Mouse (Mus musculus) right cerebral cortex, postnatal 4 days (tissue): Measurements from ENCODE around the gene Nat8f2.
"Not testable (repeated sequence)": the region's sequence is repeated elsewhere in the genome, so short reads cannot be mapped to it uniquely, and the experiment has no call there.

Experiments used
- DNase-seq: peaks from one replicate; pipeline ENCODE4 v3.0.0-alpha.2; 2022

Gene Nat8f2

DNA sequence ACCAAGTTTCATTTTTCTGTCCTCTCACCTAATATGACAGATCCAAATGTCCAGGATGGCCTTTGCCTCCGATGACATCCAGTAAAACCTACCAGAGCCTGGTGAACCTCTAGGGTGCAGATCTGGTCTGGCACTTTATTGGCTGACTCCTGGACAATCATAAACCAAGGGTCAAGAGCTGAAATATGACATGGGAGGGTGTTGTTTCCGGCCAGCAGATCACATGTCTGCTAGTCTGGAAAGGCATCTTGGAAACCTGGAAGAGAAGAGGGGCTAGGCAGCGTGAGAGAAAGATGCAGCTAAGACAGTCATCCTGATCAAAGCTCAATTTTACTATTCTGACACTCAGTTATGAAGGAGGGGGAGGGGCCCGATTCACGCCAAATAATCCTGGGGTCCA lies at the start of gene Nat8f2:
TSS of gene Nat8f2 (minus strand) at position 153 of the 400 bp plus-strand sequence.
- not testable (repeated sequence) for DNase-seq

DNA sequence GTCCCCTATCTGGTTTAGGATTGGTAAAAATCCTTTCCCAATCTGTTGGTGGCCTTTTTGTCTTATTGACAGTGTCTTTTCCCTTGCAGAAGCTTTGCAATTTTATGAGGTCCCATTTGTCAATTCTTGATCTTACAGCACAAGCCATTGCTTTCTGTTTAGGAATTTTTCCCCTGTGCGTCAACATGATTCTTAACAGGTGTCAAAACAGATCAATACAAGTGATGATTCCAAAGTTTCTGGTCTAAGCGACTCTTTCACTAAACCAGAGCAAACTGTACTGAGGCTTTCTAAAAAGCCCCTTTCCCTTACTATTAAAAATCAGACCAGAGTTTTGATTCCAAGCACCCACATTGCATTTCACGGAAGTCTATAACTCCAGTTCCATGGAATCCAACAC lies 49.4 kb upstream of the Nat8f2 start:
- DNase-seq: not testable (repeated sequence)

DNA sequence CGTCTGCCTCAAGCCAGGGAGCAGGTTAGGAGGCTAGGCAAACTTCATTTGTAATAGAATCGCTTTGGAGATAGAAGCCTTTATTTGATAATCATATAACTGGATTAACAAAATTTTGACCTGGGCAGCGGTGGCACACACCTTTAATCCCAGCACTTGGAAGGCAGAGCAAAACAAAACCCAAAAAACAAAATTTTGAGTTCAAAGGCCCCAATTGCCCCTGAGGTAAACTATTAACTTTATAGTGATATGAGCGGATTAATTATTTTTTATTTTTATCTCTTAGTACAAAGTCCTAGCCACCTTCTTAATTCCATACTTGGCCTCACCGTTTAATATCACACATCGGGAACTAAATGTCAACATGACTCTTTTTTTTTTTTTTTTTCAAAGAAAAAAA lies 47.6 kb upstream of the Nat8f2 start:
- no peak for DNase-seq

DNA sequence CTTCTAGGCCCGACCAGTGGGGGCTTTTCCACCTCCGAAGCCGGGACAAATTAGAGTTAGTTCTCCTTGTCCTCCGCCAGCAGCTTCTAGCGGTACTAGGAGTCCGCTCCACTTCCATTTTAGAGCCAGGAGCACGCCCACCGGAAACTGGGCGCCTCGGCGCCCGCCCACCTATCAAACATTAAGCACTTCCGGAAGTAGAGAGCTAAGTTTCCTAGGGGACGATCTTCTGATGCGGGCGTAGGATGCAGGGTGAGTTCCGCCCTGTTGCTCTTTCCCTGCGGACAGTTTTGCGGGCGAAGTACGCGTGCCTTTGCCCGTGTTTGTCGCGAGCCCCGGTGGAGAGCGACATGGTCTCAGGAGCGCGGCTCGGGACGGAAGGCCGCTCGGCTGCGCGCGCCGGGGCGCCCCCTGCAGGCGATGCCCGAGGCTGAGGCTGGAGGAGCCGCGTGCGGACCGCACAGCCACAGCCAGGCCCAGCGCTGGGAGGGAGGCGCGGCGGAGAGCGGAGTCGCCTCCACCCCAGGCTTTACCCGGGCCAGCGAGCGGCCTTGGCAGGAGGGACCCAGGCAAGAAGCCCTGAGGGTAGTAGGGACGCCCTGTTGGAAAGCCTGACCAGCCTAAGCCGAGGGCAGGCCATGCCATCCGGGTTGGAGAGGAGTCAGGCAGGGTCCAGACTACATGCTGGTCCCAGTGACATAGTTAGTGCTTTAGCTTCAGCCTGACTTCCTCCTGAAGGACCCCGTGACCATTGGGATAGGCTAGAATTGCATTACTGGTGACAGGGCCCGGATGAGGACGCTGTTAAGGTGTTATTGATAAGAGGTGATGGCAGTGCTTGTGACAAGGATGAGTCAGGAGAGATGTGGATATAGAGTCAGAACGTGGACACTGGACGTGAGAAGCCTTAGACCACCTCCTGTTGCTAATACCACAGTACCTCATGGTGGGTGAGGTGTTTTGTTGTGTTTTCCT lies 46.9 kb upstream of the Nat8f2 start, which contains the start of gene Nat8f1:
TSS of gene Nat8f1 (minus strand) at position 149 of the 975 bp plus-strand sequence.
- peak; percentile 78 for DNase-seq

DNA sequence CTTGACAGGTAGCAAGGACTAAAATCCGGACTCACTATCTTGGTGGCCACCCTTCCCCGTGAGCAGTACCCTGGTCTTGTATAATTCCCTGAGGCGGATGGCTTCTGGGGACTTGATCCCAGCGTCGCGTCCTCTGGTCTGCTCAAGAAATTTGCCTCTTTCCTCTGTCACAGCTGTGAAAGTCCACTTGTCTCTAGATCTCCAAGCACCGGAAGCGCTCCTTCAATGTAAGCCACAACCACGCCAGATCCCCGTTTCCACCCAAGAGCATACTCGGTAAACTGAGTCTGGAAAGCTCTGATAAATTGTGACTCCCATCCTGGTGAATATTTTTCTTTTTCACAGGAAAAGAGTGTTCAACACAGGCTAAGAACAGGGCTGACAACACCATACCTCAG lies 46.2 kb upstream of the Nat8f2 start:
- no peak for DNase-seq

DNA sequence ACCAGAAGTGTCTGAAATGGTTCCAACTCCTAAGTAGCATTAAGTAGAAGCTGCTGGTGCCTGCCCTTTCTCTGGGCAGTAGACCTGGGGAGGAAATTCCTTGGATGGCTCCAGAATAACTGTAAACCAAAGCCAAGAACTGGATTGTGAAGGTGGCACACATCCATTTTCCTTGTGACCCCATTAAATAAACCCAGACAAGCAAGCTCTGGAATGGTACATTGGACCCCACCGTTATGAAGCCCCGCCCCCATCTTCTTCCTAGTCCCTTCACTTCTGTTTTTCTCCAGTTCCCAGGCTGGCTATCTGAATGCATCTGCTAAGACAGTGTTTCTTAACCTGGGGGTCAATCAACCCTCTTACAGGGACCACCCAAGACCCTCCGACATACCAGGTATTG lies 42.6 kb upstream of the Nat8f2 start, which contains the start of gene Tprkb:
TSS of gene Tprkb (plus strand) at position 279 of the 400 bp plus-strand sequence.
- no peak for DNase-seq

DNA sequence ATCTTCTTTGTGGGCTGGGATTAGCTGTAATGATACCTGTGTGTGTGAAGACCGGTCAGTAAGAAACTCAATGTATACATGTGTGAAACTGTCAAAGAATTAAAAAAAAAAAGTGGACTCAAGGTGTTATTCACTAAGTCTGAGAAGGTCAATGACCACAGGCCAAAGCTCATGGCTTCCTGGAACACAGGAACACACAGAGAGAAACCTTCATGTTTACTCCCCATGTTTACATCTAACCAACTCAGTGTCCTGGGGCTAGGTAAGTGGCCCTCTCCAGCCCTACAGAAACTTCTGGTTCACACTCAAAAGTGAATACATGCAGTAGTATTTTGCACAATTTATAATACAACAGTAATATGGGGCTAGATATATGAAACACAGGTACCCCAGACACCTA lies 40.7 kb upstream of the Nat8f2 start:
- no peak for DNase-seq

DNA sequence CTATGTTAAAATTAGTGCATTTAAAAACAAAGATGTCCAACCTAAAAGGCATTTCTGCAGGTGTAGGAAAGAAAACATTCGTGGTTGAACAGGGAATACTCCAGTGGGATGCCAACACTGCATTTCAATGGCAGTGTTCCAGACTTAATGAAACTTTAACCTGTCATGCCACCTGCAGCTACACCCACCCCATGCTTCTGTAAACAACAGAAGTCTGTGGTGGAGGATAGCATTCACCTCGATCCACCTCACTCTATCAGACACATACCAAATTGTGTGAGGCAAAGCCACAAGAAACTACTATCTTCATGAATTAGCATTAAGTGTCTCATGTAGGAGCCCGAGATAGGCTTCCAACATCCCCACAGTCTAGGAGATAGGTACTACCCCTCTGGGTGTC lies 39.4 kb upstream of the Nat8f2 start:
- no peak for DNase-seq

DNA sequence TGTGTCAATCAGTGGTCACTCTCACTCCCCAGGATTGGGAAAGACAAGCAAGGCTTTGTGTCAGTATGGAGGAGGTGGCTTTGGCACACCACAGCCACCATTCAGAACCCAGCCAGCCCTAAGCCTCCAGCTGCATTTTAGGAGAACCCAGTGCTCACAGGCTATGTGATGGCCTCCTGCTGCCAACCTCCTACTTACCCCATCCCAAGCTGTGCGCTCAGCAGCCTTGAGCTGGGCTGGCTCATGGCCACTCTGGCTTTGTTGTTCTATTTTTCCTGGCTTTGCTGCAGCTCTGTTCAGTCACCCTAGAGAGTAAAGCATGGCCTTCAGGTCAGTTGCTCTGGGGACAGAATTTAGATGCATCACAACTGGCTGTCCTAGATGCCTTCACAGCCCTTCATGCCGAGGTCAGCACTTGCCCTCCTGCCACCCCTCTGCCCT lies 38.0 kb upstream of the Nat8f2 start:
- peak; percentile 14 for DNase-seq

DNA sequence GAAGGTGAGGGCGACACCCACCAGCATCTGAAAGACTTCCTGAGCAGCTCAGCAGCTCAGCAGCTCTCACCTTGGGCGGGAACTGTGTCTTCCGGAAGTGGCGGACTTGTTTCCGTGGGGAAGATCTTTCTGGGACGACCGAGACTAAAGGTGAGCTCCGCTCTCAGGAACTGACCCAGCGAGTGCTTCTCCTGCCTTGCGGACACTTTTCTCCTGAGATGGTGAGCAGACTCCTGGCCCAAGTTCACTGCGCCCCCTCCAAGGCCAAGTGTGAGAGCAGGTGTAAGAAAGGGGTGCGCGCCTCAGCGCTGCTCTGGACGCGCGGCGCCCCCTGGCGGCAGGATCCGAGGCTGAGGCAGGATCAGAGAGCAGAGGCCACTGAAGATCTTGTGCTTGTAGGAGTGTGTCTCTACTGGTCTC lies 35.7 kb upstream of the Nat8f2 start, which contains the start of gene Nat8f4:
TSS of gene Nat8f4 (minus strand) at position 243 of the 420 bp plus-strand sequence.
- DNase-seq: peak; percentile 79

DNA sequence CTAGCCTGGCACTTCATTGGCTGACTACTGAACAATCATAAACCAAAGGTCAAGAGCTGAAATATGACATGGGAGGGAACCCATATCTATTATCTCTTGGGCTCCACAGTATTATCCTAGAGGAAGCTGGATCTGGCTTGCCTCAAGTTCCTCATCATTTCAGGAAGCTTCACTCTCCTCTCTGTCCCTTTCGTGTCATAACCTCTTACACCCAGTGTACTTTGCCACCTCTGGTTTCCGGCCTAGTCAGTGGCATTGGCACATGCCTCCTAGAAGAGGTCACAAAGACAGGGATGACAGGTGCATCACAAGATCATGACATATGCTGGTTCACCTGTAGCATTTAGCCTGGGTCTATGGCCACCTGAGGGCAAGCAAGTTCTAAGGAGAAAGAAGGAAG lies 33.3 kb upstream of the Nat8f2 start:
- DNase-seq: no peak

DNA sequence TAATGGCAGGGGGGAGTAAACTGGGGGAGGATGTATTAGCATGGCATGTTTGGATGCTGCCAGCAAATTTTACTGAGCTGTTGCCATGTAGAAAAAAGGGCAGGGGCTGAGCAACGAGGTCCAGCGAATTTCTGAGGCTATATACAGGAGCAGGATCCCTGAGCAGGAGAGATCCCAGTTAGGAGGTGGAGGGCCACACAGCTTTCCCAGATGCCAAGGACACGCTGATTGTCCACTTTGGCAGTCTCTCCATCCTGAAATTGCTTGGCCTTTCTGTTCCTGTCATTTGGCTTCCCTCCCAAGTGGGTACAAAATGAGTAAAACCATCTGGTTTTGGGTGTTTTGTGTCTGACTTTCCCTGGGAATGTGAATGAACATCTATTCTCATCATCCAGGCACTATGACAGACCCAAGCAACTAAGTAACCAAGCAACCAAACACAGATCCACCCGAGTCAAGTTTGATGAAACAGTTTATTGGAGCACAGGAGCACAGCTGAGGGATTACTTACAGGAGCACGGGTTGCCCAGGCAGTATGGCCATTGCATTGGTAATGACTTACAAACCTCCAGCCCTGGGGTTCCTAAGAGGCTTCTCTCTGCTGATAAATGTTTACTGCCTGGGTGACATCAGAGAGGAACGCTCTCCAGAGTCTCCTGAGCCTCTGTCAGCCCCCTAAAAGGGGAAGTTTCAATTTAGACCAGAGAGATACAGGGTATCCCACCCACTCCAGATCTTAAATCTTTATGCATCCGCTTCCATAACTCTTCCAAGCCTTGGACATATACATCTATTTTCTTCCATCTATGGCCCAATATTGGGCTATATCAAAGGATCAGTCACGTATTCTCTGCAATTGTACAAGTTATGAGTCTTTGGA lies 29.9 kb upstream of the Nat8f2 start:
- not testable (repeated sequence) for DNase-seq

DNA sequence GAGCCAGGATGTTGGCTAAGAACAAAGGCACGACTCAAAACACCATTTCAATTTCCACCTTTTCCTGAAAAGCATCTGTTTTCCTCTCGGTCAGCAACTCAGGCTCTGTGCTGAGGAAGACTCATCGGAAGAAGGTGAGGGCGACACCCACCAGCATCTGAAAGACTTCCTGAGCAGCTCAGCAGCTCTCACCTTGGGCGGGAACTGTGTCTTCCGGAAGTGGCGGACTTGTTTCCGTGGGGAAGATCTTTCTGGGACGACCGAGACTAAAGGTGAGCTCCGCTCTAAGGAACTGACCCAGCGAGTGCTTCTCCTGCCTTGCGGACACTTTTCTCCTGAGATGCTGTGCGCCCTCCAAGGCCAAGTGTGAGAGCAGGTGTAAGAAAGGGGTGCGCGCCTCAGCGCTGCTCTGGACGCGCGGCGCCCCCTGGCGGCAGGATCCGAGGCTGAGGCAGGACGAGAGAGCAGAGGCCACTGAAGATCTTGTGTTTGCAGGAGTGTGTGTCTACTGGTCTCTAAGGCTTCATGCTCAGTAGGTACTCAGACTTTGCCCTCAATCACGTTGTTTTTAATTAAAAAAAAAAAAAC lies 26.2 kb upstream of the Nat8f2 start:
- not testable (repeated sequence) for DNase-seq

DNA sequence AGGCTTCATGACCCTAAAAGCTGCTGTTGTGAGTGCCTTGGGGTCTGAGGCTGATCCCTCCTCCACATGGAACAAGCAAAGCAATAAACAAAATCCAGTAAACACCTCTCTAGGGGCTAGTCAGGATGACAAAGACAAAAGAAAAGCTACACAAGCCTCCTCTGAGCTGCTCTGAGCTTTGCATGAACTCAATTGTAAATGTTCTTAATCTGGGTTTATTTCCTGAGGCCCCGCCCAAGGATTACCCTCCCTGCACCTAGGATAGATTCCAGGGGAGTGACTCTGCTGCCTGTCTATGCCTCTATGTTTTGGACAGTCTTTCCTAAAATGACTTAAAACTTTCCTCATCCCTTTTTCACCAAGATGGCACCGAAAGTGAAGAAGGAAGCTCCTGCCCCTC lies 20.0 kb upstream of the Nat8f2 start:
- no peak for DNase-seq

DNA sequence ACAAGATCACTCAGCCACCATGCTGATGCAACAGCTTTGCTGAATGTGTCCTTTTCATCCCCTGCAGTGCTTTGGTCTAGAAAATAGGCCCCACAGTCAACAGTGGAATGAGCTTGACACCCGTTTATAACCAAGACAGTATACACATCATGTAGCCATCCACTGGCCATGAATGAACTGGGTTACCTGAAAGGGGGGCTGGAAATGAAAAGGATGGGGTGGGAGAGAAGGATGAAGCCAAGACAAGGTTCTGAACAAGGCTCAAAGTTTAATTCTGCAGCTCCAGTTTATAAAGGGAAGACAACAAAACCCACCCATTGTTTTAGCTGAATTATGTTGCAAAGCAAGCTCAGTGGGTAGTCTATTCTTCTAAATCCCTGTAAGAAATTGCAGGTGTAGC lies 15.4 kb upstream of the Nat8f2 start:
- no peak for DNase-seq

DNA sequence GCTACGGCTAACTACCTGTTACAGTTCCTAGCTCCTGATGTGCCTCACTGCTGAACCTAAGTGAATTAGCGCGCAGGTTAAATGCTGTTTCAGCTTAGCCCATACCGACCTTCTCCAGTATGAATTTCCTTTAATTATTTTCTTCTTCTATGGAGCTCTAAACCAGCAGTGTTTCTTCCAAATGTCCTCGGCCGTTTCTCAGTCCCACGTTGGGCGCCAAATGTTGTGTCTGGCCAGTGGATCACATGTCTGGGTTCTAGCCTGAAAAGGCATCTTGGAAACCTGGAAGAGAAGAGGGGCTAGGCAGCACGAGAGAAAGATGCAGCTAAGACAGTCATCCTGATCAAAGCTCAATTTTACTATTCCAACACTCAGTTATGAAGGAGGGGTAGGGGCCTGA lies 14.3 kb upstream of the Nat8f2 start:
- DNase-seq: not testable (repeated sequence)

DNA sequence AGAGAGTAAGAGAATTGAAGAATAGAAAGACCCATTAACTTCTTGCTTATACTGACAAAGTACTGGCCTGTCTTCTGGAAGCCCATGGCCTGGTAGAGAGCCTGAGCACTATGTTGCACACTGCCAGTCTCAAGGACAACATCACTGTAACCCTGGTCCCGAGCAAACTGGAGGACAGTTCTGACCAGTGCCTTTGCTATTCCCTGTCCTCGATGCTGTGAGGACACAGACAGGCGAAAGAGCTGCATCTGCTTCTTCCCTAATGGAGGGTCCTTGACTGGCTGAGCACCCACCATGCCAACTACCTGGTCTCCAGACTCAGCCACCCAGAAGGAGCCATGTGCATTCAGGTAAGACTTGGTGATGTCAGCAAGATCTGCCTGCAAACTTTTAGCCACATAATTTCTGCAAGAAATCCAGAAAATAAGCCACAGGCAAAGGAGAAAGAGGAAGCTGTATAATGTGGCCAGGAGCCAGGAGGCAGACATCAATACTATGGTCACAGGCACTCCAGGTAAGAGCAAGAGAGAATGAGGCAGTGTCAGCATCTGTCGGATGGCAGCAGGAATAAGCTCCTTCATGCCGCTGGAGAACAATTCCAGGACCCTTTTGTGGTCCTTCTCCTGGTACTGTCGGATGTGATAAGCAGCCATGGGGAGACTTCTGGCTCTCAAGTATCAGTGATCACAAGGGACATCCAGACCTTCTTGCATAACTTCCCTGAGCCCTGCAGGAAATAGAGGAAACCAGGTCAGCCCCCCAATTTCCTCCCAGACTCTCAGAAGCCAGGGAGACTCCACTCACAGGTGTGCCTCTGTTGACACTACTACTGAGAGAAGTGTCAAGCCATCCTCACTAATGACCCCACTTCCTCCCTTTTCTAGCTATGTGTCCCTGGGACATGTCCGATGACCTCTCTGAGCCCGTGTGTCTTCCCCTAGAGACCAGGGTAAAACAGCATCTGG lies 950 bp downstream of the Nat8f2 start:
- no peak for DNase-seq

DNA sequence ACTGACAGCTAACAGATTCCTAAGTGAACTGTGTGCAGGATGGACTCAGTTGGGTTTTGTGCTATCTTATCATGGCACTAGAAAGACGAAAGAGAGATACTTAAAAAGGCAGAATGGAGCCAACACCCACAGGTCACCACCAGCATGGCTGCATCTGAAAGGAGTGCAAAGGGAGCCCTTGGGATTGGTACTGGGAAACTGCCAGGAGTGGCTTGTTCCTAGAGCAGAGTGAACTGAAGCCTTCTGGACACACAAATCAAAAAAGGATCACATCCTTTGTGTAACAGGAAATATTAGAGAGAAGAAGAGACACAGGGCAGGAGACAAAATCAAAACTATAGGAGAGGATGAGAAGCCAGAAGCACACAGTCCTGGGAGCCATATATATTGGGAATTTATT lies 2.0 kb downstream of the Nat8f2 start:
- DNase-seq: not testable (repeated sequence)

DNA sequence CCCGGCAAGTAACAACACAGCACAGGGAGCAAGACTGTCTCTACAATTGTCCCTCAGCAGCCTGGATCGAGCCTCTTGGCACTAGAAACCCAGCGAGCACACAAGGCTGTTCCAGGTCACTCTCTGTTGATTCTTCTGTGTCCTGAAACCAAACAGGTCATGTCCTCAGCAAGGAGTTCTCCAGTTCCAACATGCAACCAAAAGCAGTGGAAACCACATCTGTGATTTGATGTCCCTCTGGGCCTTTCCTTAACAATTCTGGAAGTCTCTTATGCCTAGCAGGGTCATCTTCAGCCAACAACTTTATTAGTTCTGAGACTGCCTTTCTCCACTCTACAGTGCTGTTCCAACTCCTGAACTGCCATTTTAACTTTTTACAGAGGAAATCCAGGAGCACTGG lies 2.8 kb downstream of the Nat8f2 start:
- not testable (repeated sequence) for DNase-seq

DNA sequence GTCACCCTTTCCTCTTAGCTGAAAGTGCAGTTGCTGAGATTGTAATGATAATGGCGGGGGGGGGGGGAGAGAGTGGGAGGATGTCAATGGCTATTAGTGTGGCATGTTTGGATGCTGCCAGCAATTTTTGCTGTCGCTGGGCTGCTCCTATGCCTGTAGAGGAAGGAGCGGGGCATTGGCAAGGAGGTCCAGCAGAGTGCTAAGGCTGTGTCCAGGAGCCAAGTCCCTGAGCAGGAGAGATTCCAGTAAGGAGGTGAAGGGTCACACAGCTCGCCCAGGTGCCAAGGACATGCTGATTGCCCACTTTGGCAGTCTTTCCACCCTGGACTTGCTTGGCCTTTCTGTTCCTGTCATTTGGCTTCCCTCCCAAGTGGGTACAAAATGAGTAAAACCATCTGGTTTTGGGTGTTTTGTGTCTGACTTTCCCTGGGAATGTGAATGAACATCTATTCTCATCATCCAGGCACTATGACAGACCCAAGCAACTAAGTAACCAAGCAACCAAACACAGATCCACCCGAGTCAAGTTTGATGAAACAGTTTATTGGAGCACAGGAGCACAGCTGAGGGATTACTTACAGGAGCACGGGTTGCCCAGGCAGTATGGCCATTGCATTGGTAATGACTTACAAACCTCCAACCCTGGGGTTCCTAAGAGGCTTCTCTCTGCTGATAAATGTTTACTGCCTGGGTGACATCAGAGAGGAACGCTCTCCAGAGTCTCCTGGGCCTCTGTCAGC lies 3.9 kb downstream of the Nat8f2 start:
- DNase-seq: not testable (repeated sequence)

DNA sequence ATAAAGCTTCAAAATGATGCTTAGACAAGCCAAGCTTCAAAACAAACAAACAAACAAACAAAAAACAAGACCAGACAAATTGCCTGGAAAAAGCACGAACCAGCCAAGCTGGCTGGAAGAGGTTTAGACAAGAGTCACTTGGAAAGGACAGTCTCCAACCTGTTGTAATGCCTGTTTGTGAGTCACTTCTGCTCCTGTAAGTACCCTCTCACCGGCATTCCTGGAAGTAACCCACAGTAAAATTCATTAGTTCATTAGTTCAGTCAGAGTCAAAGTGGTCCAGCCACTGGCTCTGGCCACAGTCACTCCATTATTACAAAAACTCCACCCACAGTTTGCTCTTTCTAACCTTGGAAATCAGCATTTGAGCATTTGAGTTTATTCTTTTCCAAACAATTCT lies 5.1 kb downstream of the Nat8f2 start:
- no peak for DNase-seq
